Mouse (Mus musculus) heart, adult 2 months (tissue): ENCODE measurements around the gene Lpcat1. TPM values are rescaled to one million over a fixed set of nuclear protein-coding genes. Genes with fewer than 3 reads are reported as not detected.

ENCODE experiments used
- DNase-seq, 2 experiments: peaks; one replicate each; pipeline ENCODE4 v3.0.0; 2021
- H3K27ac ChIP-seq: fragments of 200-600 bp; 2 replicates; pipeline ENCODE4 v1.8.1; 2022
- H3K27me3 ChIP-seq: fragments of 200-500 bp; 2 replicates; pipeline ENCODE4 v1.6.1; 2012; ENCODE audit warnings: mild to moderate bottlenecking, low read length, inconsistent platforms, mixed read lengths; ENCODE audit not compliant: control insufficient read depth, insufficient read depth
- H3K36me3 ChIP-seq: fragments of 200-500 bp; 2 replicates; pipeline ENCODE4 v1.6.1; 2012; ENCODE audit warnings: low read length, inconsistent platforms; ENCODE audit not compliant: control insufficient read depth, insufficient read depth
- H3K4me1 ChIP-seq: fragments of 200-500 bp; 2 replicates; pipeline ENCODE4 v1.6.1; 2011; ENCODE audit warnings: low read length; ENCODE audit not compliant: control insufficient read depth, insufficient read depth
- H3K4me3 ChIP-seq: fragments of 200-600 bp; 2 replicates; pipeline ENCODE4 v1.8.1; 2022
- H3K79me2 ChIP-seq: fragments of 200-500 bp; replicated peaks from 2 replicates; pipeline ENCODE4 v1.6.1; 2012; ENCODE audit warnings: mild to moderate bottlenecking, inconsistent platforms, low read length, moderate library complexity, mixed read lengths; ENCODE audit not compliant: control insufficient read depth, insufficient read depth
- H3K9ac ChIP-seq: fragments of 200-500 bp; 2 replicates; pipeline ENCODE4 v1.6.1; 2012; ENCODE audit warnings: low read depth, mild to moderate bottlenecking, control low read depth, inconsistent platforms, low read length, mixed read lengths
- CTCF ChIP-seq: fragments of 200-600 bp; IDR thresholded peaks from 2 replicates; pipeline ENCODE4 v1.8.1; 2022; ENCODE audit warnings: antibody characterized with exemption, mild to moderate bottlenecking, moderate library complexity
- EP300 ChIP-seq: fragments of 200-500 bp; IDR thresholded peaks from 2 replicates; pipeline ENCODE4 v1.6.1; 2011; ENCODE audit warnings: low read depth, low read length, control low read depth; ENCODE audit not compliant: insufficient read depth
- POLR2A ChIP-seq: fragments of 200-500 bp; IDR thresholded peaks from 2 replicates; pipeline ENCODE4 v1.6.1; 2011; ENCODE audit warnings: mild to moderate bottlenecking, low read depth, low read length, control low read depth; ENCODE audit not compliant: insufficient read depth
- WGBS: fragments of 180-500 bp; shearing (Covaris S2); methylation state at CpG from one replicate; pipeline ENCODE4 v1.1.7; 2018; 5-methylcytosine and 5-hydroxymethylcytosine counted together
- intact Hi-C: fragments of 180-260 bp; cut with DNase I; formaldehyde crosslinking; loops from one replicate; pipeline ENCODE4 v1.15.1; 2025
- polyA plus RNA-seq: library from polyadenylated mRNA; depleted of rRNA; stranded (reverse); fragments of >200 nt; gene quantifications from 2 replicates; pipeline ENCODE4 v1.2.3, GENCODE M21; 2012
- total RNA-seq, 2 experiments: library from RNA; stranded (reverse); gene quantifications; 2 replicates each; pipeline ENCODE4 v1.2.3; 2021

Gene Lpcat1
- total and polyA plus RNA-seq, 3 experiments: 7.5 to 13.1 (median 11.1) TPM

- Histone ChIP-seq H3K27me3 (no peaks in the 10 kb centered on the region), H3K27ac (0 out of 2 replicates have a peak overlapping the region, but pooled peaks have one; percentile 9), H3K79me2 (peaks cover 2% of the 10 kb centered on the region), H3K4me3 (no peak overlapping the region), H3K36me3 (no peaks in the 10 kb centered on the region), H3K9ac (no peak overlapping the region), H3K4me1 (peaks cover 12% of the 10 kb centered on the region)
- DNase-seq: no peak
- TF ChIP-seq EP300 (no peak), CTCF (no peak), POLR2A (no peak)
- WGBS: 77% methylated on average over 5 of the region's 5 CpGs
- intact Hi-C loops: loop anchor here (2.0 kb wide), 1 partner anchor 49 kb away; no protein-coding TSS in a partner anchor
Measured at GRCm38 (mm10) chr13:73476259-73476658, 9.3 kb downstream of the Lpcat1 start.

- WGBS: 53% methylated on average over 8 of the region's 8 CpGs
- H3K79me2 ChIP-seq: peaks cover 2% of the 10 kb centered on the region
- intact Hi-C loops: loop anchor here (2.0 kb wide), 1 partner anchor 50 kb away; no protein-coding TSS in a partner anchor
- H3K36me3 ChIP-seq: no peaks in the 10 kb centered on the region
- peaks cover 12% of the 10 kb centered on the region for H3K4me1 ChIP-seq
- H3K27me3 ChIP-seq: no peaks in the 10 kb centered on the region
- no peak overlapping the region for H3K4me3 ChIP-seq
- 0 out of 2 replicates have a peak overlapping the region, but pooled peaks have one; percentile 9 for H3K27ac ChIP-seq
- H3K9ac ChIP-seq: no peak overlapping the region
- no peak for DNase-seq
- no peak for TF ChIP-seq POLR2A
- no peak for TF ChIP-seq CTCF
- TF ChIP-seq EP300: no peak
Measured at GRCm38 (mm10) chr13:73476796-73477195, 9.8 kb downstream of the Lpcat1 start.

- no peak for DNase-seq
- Histone ChIP-seq H3K4me3 (no peak overlapping the region), H3K27me3 (no peaks in the 10 kb centered on the region), H3K27ac (no peak overlapping the region), H3K79me2 (peaks cover 2% of the 10 kb centered on the region), H3K4me1 (peaks cover 12% of the 10 kb centered on the region), H3K9ac (no peak overlapping the region), H3K36me3 (no peaks in the 10 kb centered on the region)
- TF ChIP-seq CTCF (no peak), POLR2A (no peak), EP300 (no peak)
- 75% methylated on average over 2 of the region's 2 CpGs for WGBS
- intact Hi-C loops: loop anchor here (2.0 kb wide), 1 partner anchor 51 kb away; no protein-coding TSS in a partner anchor
Measured at GRCm38 (mm10) chr13:73477841-73478240, 10.8 kb downstream of the Lpcat1 start.

- Histone ChIP-seq H3K27ac (no peak overlapping the region), H3K79me2 (peaks cover 2% of the 10 kb centered on the region), H3K36me3 (no peaks in the 10 kb centered on the region), H3K27me3 (no peaks in the 10 kb centered on the region), H3K9ac (no peak overlapping the region), H3K4me3 (no peak overlapping the region), H3K4me1 (peaks cover 5% of the 10 kb centered on the region)
- intact Hi-C loops: no loop called here
- 53% methylated on average over 7 of the region's 7 CpGs for WGBS
- no peak for DNase-seq
- TF ChIP-seq CTCF (no peak), POLR2A (no peak), EP300 (no peak)
Measured at GRCm38 (mm10) chr13:73482476-73482875, 15.5 kb downstream of the Lpcat1 start.

- Histone ChIP-seq H3K9ac (no peak overlapping the region), H3K36me3 (no peaks in the 10 kb centered on the region), H3K27ac (no peak overlapping the region), H3K27me3 (no peaks in the 10 kb centered on the region), H3K79me2 (peaks cover 2% of the 10 kb centered on the region; the same call in 1 of the 2 replicates), H3K4me3 (no peak overlapping the region), H3K4me1 (0 out of 2 replicates have a peak, but pooled peaks cover 2% of the 10 kb centered on the region)
- no peak for DNase-seq
- no peak for TF ChIP-seq CTCF
- TF ChIP-seq EP300: no peak
- no peak for TF ChIP-seq POLR2A
- intact Hi-C loops: no loop called here
- WGBS: 87% methylated on average over 6 of the region's 6 CpGs
Measured at GRCm38 (mm10) chr13:73483331-73483730, 16.3 kb downstream of the Lpcat1 start.

- H3K27ac ChIP-seq: no peak overlapping the region
- no peaks in the 10 kb centered on the region for H3K27me3 ChIP-seq
- H3K79me2 ChIP-seq: peaks cover 2% of the 10 kb centered on the region; the same call in 1 of the 2 replicates
- WGBS: 41% methylated on average over 5 of the region's 5 CpGs
- no peak for DNase-seq
- H3K4me1 ChIP-seq: 0 out of 2 replicates have a peak, but pooled peaks cover 2% of the 10 kb centered on the region
- H3K36me3 ChIP-seq: no peaks in the 10 kb centered on the region
- H3K4me3 ChIP-seq: no peak overlapping the region
- no peak for TF ChIP-seq CTCF
- TF ChIP-seq EP300: no peak
- no peak for TF ChIP-seq POLR2A
- no peak overlapping the region for H3K9ac ChIP-seq
- intact Hi-C loops: no loop called here
Measured at GRCm38 (mm10) chr13:73484171-73484570, 17.2 kb downstream of the Lpcat1 start.
